Comparison of ENCODE assay signal across 9 mouse cellular contexts in genomic region chrX:86191614-86192419, GRCm38 (mm10). TPM values are rescaled to one million over a fixed set of nuclear protein-coding genes. Genes with fewer than 3 reads are reported as not detected.
DNase-seq lines count a peak whose midpoint lies in the region; ATAC-seq and TF ChIP-seq lines count a peak whose summit lies in the region.
"Had no signal": no experiment of that assay in that cellular context is flagged by ENCODE, and none has a peak within 500 bp of the region (broad histone marks: within the 10 kb centered on the region; RNA-seq: fewer than 3 reads in every experiment).

Gene Nr0b1 (plus strand): TSS chrX:86191764.

- DNase-seq in left cerebral cortex, adult 2 months (ENCODE audit: extremely low spot score in 1 of 2, low spot score in 2 of 2), result no peak
- no peak for DNase-seq in left cerebral cortex, adult 18-20 months (ENCODE audit: low spot score in 2 of 2)
- DNase-seq in hindbrain, embryonic 14.5 days (ENCODE audit: low spot score), result no peak
- no peak for DNase-seq in gastrocnemius, postnatal 10 days
- no peak for DNase-seq in natural killer cell, adult 2 months (ENCODE audit: low spot score in 2 of 2)
- DNase-seq: liver, embryonic 13.5 days had no signal

- H3K27me3 ChIP-seq in hindbrain, embryonic 14.5 days (ENCODE audit: control insufficient read depth, insufficient read depth, low read length), result peaks cover 13% of the 10 kb centered on the region
- peaks cover 15% of the 10 kb centered on the region for H3K27me3 ChIP-seq in neural tube, embryonic 12.5 days (replicated peaks)

- peak within 1 kb of the TSS; percentile 34 for H3K4me3 ChIP-seq in left cerebral cortex, adult 2 months
- peak within 1 kb of the TSS; percentile 29; the same call in 1 of the 2 replicates for H3K4me3 ChIP-seq in cortical plate, adult 2 months (ENCODE audit: insufficient read depth, low read length)
- peak within 1 kb of the TSS; percentile 42 for H3K4me3 ChIP-seq in hindbrain, embryonic 14.5 days (replicated peaks; ENCODE audit: low read length)
- H3K4me3 ChIP-seq in neural tube, embryonic 12.5 days, result peak within 1 kb of the TSS; percentile 34
- H3K4me3 ChIP-seq: liver, embryonic 13.5 days had no signal

- TF ChIP-seq POLR2A in cortical plate, adult 2 months (IDR thresholded peaks at IDR 0.05; ENCODE audit: extremely low read depth, insufficient read depth, low read length), result no peak

- peak; percentile 77 for ATAC-seq in hindbrain, embryonic 14.5 days (ENCODE audit: low FRiP score)
- ATAC-seq in neural tube, embryonic 12.5 days (ENCODE audit: low FRiP score, low read depth), result peak; percentile 79
- ATAC-seq in inflammation-experienced regulatory T-cells, adult 6 months, result no peak

- H3K27ac ChIP-seq in left cerebral cortex, adult 2 months, result no peak within 1 kb of the TSS
- H3K27ac ChIP-seq in cortical plate, adult 2 months (ENCODE audit: insufficient read depth, low read length), result no peak within 1 kb of the TSS
- no peak within 1 kb of the TSS for H3K27ac ChIP-seq in hindbrain, embryonic 14.5 days
- no peak within 1 kb of the TSS for H3K27ac ChIP-seq in neural tube, embryonic 12.5 days
- H3K27ac ChIP-seq: liver, embryonic 13.5 days had no signal

- peak within 1 kb of the TSS; percentile 49 for H3K9ac ChIP-seq in hindbrain, embryonic 14.5 days
- H3K9ac ChIP-seq in neural tube, embryonic 12.5 days, result peak within 1 kb of the TSS; percentile 5; the same call in 1 of the 2 replicates
- H3K9ac ChIP-seq: liver, embryonic 13.5 days had no signal

- H3K4me2 ChIP-seq in hindbrain, embryonic 14.5 days (replicated peaks), result peak within 1 kb of the TSS; percentile 82
- H3K4me2 ChIP-seq in neural tube, embryonic 12.5 days (replicated peaks), result peak within 1 kb of the TSS; percentile 75
- H3K4me2 ChIP-seq: liver, embryonic 13.5 days had no signal

- H3K36me3 ChIP-seq in hindbrain, embryonic 14.5 days (replicated peaks; ENCODE audit: control insufficient read depth, insufficient read depth), result no peaks in the 10 kb centered on the region
- H3K36me3 ChIP-seq in neural tube, embryonic 12.5 days, result no peaks in the 10 kb centered on the region
- H3K36me3 ChIP-seq: liver, embryonic 13.5 days had no signal

- no peaks in the 10 kb centered on the region for H3K9me3 ChIP-seq in hindbrain, embryonic 14.5 days (ENCODE audit: control insufficient read depth, low read length)
- H3K9me3 ChIP-seq in neural tube, embryonic 12.5 days, result no peaks in the 10 kb centered on the region
- H3K9me3 ChIP-seq: liver, embryonic 13.5 days had no signal

- whole genome bisulfite sequencing in hindbrain, embryonic 14.5 days, result 22% methylated on average over 50 of the region's 53 CpGs
- 20% methylated on average over 53 of the region's 53 CpGs for WGBS in neural tube, embryonic 12.5 days

- no peak for TF ChIP-seq CTCF in left cerebral cortex, adult 2 months (IDR thresholded peaks at IDR 0.05)
- no peak for TF ChIP-seq CTCF in cortical plate, adult 2 months (IDR thresholded peaks at IDR 0.05; ENCODE audit: extremely low read depth, insufficient read depth, low read length)

- no peaks in the 10 kb centered on the region for H3K4me1 ChIP-seq in cortical plate, adult 2 months (ENCODE audit: control insufficient read depth, insufficient read depth, low read length)
- 0 out of 2 replicates have a peak, but pooled peaks cover 3% of the 10 kb centered on the region for H3K4me1 ChIP-seq in hindbrain, embryonic 14.5 days (replicated peaks; ENCODE audit: control insufficient read depth, insufficient read depth, low read length)
- H3K4me1 ChIP-seq in neural tube, embryonic 12.5 days, result no peaks in the 10 kb centered on the region; the same call in 1 of the 2 replicates
- H3K4me1 ChIP-seq: liver, embryonic 13.5 days had no signal

- intact Hi-C loops in left cerebral cortex, adult 2 months (cut with DNase I), result no loop called here

RNA-seq across cellular contexts. Expression of gene Nr0b1, which starts in this region (rescaled TPM):
- not detected for total RNA-seq in left cerebral cortex, adult 2 months (2021)
- total RNA-seq in left cerebral cortex, adult 18-20 months (2021), result not detected
- polyA plus RNA-seq in cortical plate, adult 2 months (2012; rRNA removed), result 0.08 TPM in 2 replicates
- 0.89 and 1.1 TPM in 2 replicates for polyA plus RNA-seq in hindbrain, embryonic 14.5 days (2014; fragmentation: Nextera tagmentation; extraction: Ambion mirVana)
- 0.20 and 0.46 TPM in 2 replicates for polyA plus RNA-seq in neural tube, embryonic 12.5 days (2016; fragmentation: Nextera tagmentation; extraction: Ambion mirVana)
- not detected for polyA plus RNA-seq in inflammation-experienced regulatory T-cells, adult 6 months (2017; shearing (Covaris generic))
- total RNA-seq in gastrocnemius, postnatal 10 days (2021), result not detected

Comparison
In these comparisons a context has a peak if more than half of its experiments do, and no peak if none do; other contexts are left out.
1. Peak in ATAC-seq, H3K4me3 ChIP-seq, H3K9ac ChIP-seq and H3K4me2 ChIP-seq in neural tube, embryonic 12.5 days; RNA of the gene not detected or under 1 TPM.